Mouse (Mus musculus) kidney, adult 2 months (tissue): ENCODE measurements around the gene Shisa8. TPM values are rescaled to one million over a fixed set of nuclear protein-coding genes. Genes with fewer than 3 reads are reported as not detected.
A peak's percentile ranks its signal among the peaks of the same experiment; 100 is the strongest.

Source experiments
- DNase-seq: peaks from one replicate; pipeline ENCODE4 v3.0.0; 2021
- H3K27ac ChIP-seq: fragments of 200-500 bp; 2 replicates; pipeline ENCODE4 v1.5.1; 2012; ENCODE audit warnings: low read depth, low read length, control low read depth, inconsistent platforms; ENCODE audit not compliant: insufficient read depth
- H3K27me3 ChIP-seq: fragments of 200-500 bp; replicated peaks from 2 replicates; pipeline ENCODE4 v1.6.1; 2012; ENCODE audit warnings: mild to moderate bottlenecking, moderate library complexity, low read length, inconsistent platforms; ENCODE audit not compliant: control insufficient read depth, insufficient read depth
- H3K36me3 ChIP-seq: fragments of 200-500 bp; 2 replicates; pipeline ENCODE4 v1.6.1; 2012; ENCODE audit warnings: mild to moderate bottlenecking, moderate library complexity, low read length, inconsistent platforms; ENCODE audit not compliant: control insufficient read depth, insufficient read depth
- H3K4me1 ChIP-seq: fragments of 200-500 bp; 2 replicates; pipeline ENCODE4 v1.6.1; 2011; ENCODE audit warnings: low read length; ENCODE audit not compliant: control insufficient read depth, insufficient read depth
- H3K4me3 ChIP-seq: fragments of 200-500 bp; 2 replicates; pipeline ENCODE4 v1.5.1; 2011; ENCODE audit warnings: mild to moderate bottlenecking, low read depth, low read length, control low read depth; ENCODE audit not compliant: insufficient read depth
- CTCF ChIP-seq: fragments of 200-500 bp; conservative IDR thresholded peaks from 2 replicates; pipeline ENCODE4 v1.5.1; 2011; ENCODE audit warnings: low read depth, mild to moderate bottlenecking, control low read depth, low read length, moderate library complexity, mixed read lengths; ENCODE audit not compliant: insufficient read depth, insufficient read length
- POLR2A ChIP-seq: fragments of 200-500 bp; IDR thresholded peaks from one replicate; pipeline ENCODE4 v1.6.1; 2011; ENCODE audit warnings: low read depth, low read length, control low read depth
- WGBS: fragments of 180-500 bp; shearing (Covaris S2); methylation state at CpG from one replicate; pipeline ENCODE4 v1.1.7; 2018; 5-methylcytosine and 5-hydroxymethylcytosine counted together
- polyA plus RNA-seq: library from polyadenylated mRNA; depleted of rRNA; stranded (reverse); fragments of >200 nt; gene quantifications from 2 replicates; pipeline ENCODE4 v1.2.3, GENCODE M21; 2012

Gene Shisa8
- polyA plus RNA-seq, 1 experiment: 0.09 TPM

DNA sequence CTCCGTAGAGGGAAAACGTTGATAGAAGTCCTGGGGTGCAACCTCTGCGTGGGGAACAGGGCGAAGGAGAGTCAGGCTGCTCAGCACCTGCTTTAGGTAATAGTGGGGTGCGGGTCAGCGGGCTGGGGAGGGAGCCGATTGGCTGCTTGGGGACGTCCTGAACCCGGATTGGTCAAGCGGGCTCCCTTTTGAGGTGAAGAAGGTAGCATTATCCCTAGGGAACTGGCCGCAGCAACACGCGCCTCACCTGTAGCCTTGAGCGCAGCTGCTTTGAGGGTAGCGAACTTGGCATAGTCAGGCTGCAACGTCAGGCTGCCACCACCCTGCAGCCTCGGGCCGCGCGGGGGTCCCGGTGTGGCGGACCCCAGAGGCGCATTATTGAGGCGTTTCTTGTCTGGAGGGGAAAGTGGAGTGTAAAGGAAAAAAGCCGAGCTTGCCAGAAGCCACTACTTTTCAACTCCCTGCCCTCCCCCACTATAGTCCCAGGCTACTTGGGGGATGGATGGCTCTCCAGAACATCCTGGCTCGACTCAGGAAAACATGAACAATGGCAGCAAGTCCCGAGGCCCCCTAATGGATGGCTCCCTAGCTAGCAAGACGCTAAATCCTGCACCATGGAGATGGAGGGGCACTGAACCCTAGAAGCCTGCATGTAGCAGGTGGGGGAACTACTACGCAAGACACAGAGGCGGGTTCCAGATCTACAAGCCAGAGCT lies 5.0 kb downstream of the Shisa8 start:
- no peak overlapping the region for H3K4me3 ChIP-seq
- no peaks in the 10 kb centered on the region; the same call in 1 of the 2 replicates for H3K36me3 ChIP-seq
- no peak overlapping the region for H3K27ac ChIP-seq
- peaks cover 2% of the 10 kb centered on the region for H3K27me3 ChIP-seq
- TF ChIP-seq CTCF (no peak), POLR2A (no peak)
- WGBS: 45% methylated on average over 30 of the region's 30 CpGs
- DNase-seq: no peak
- no peaks in the 10 kb centered on the region for H3K4me1 ChIP-seq

- Histone ChIP-seq H3K27me3 (no peaks in the 10 kb centered on the region; the same call in 1 of the 2 replicates), H3K36me3 (no peaks in the 10 kb centered on the region; the same call in 1 of the 2 replicates), H3K4me1 (no peaks in the 10 kb centered on the region), H3K4me3 (no peak overlapping the region), H3K27ac (no peak overlapping the region)
- DNase-seq: no peak
- TF ChIP-seq POLR2A (no peak), CTCF (no peak)
- WGBS: 35% methylated on average over 34 of the region's 34 CpGs
Observed at GRCm38 (mm10) chr15:82207105-82207459, 5.5 kb downstream of the Shisa8 start.

DNA sequence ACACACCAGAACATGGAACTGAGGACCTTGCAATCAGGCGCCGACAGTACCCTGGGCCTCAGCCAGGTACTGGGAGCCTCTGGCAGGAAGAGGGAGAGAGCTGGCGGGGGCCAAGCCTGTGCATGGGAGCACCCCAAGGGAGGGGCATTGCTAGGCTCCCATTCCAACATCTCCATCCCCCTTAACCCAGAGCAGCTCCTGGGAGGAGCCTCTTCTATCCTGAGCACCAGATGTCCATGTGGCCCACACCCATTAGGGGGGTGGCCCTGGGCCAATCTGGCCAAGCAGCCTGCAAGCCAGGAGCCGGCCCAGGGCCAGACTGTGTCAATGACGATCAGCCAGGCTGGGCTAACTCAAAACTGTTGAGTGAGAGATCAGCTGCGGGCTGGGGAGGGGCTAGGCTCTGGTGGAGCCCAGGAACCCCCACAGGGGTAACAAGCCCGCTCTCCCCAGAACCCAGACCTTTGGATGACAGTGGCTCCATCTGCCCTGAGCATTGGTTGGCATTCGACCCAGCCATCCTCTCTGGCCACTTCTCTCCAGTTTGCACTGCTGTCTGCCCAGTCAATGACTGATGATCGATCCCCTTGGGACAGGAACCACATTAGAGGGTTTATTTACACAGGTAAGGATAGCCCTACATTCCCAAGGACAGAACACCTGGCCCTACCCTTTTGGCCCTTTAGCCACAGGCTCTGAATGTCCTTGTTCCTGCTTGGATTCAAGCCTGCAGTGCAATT lies 6.1 kb downstream of the Shisa8 start:
- TF ChIP-seq CTCF: no peak
- no peaks in the 10 kb centered on the region for H3K4me1 ChIP-seq
- peak; percentile 16 for DNase-seq
- no peak overlapping the region for H3K27ac ChIP-seq
- H3K36me3 ChIP-seq: no peaks in the 10 kb centered on the region; the same call in 1 of the 2 replicates
- no peaks in the 10 kb centered on the region for H3K27me3 ChIP-seq
- no peak overlapping the region for H3K4me3 ChIP-seq
- WGBS: 69% methylated on average over 9 of the region's 9 CpGs

GRCm38 (mm10) chr15:82204680-82205371 lies 7.8 kb downstream of the Shisa8 start:
- 67% methylated on average over 10 of the region's 10 CpGs for WGBS

GRCm38 (mm10) chr15:82203611-82204351 lies 8.8 kb downstream of the Shisa8 start:
- Histone ChIP-seq H3K27ac (no peak overlapping the region), H3K4me3 (no peak overlapping the region), H3K27me3 (no peaks in the 10 kb centered on the region), H3K4me1 (no peaks in the 10 kb centered on the region), H3K36me3 (peaks cover 2% of the 10 kb centered on the region)
- no peak for DNase-seq
- WGBS: 88% methylated on average over 20 of the region's 20 CpGs
- TF ChIP-seq POLR2A (no peak), CTCF (no peak)

More at GRCm38 (mm10) chr15:82204680-82205371, 7.8 kb downstream of the Shisa8 start:
- no peak for DNase-seq
- TF ChIP-seq CTCF: no peak
- TF ChIP-seq POLR2A: no peak
- H3K27ac ChIP-seq: no peak overlapping the region
- no peak overlapping the region for H3K4me3 ChIP-seq
- H3K27me3 ChIP-seq: no peaks in the 10 kb centered on the region
- no peaks in the 10 kb centered on the region for H3K4me1 ChIP-seq
- H3K36me3 ChIP-seq: no peaks in the 10 kb centered on the region; the same call in none of the 2 replicates

GRCm38 (mm10) chr15:82203090-82203489 lies 9.5 kb downstream of the Shisa8 start:
- WGBS: 94% methylated on average over 10 of the region's 10 CpGs

More at GRCm38 (mm10) chr15:82203090-82203489, 9.5 kb downstream of the Shisa8 start:
- DNase-seq: no peak
- TF ChIP-seq POLR2A: no peak
- TF ChIP-seq CTCF: no peak
- H3K4me3 ChIP-seq: no peak overlapping the region
- H3K27me3 ChIP-seq: no peaks in the 10 kb centered on the region
- H3K4me1 ChIP-seq: no peaks in the 10 kb centered on the region
- H3K36me3 ChIP-seq: peaks cover 2% of the 10 kb centered on the region
- H3K27ac ChIP-seq: no peak overlapping the region
